Mouse (Mus musculus) layer of hippocampus, adult 11-12 months (tissue): ENCODE data around the gene Birc3.

Source experiments
- DNase-seq: peaks from one replicate; pipeline ENCODE4 v3.0.0; 2022; ENCODE audit warnings: low spot score

The Birc3 gene

GRCm38 (mm10) chr9:7805101-7805506 lies 67.9 kb downstream of the Birc3 start:
- no peak for DNase-seq
